Mouse (Mus musculus) Patski (cell line): ENCODE measurements around the gene Ctsz. TPM values are rescaled to one million over a fixed set of nuclear protein-coding genes. Genes with fewer than 3 reads are reported as not detected.

ENCODE experiments used
- ATAC-seq: fragments of 100-300 bp; one replicate; pipeline ENCODE4 v1.8.0; 2021
- CTCF ChIA-PET: fragments of 350-600 bp; sonication (Branson Sonifier 250); formaldehyde crosslinking; loops from one replicate; lab custom pipeline; 2022; ENCODE audit warnings: inconsistent platforms; lab: Charles Lee
- POLR2A ChIA-PET: fragments of 350-600 bp; sonication (Branson Sonifier 250); formaldehyde crosslinking; loops from one replicate; lab custom pipeline; 2022; ENCODE audit warnings: antibody characterized with exemption, inconsistent platforms; lab: Charles Lee
- DNase-seq: peaks from one replicate; pipeline ENCODE4 v3.0.0-alpha.2; 2011; ENCODE audit warnings: low read depth, low spot score
- H3K27me3 ChIP-seq: fragments of 371-371 bp; one replicate; pipeline ENCODE4 v1.5.1; 2021
- CTCF ChIP-seq: fragments of 100-300 bp; IDR thresholded peaks from one replicate; pipeline ENCODE4 v1.5.1; 2021
- in situ Hi-C: fragments of 300-500 bp; cut with MboI; formaldehyde crosslinking; loops from 3 replicates; pipeline ENCODE4 v1.11.1; 2018; ENCODE audit warnings: low pct_unique_long_range_greater_than_20kb, mixed read lengths
- polyA plus RNA-seq: library from polyadenylated mRNA; unstranded; gene quantifications from one replicate; pipeline ENCODE4 v1.2.3, GENCODE M21; 2021

Gene Ctsz
- polyA plus RNA-seq, 1 experiment from 2014 or later: 0.09 TPM

DNA sequence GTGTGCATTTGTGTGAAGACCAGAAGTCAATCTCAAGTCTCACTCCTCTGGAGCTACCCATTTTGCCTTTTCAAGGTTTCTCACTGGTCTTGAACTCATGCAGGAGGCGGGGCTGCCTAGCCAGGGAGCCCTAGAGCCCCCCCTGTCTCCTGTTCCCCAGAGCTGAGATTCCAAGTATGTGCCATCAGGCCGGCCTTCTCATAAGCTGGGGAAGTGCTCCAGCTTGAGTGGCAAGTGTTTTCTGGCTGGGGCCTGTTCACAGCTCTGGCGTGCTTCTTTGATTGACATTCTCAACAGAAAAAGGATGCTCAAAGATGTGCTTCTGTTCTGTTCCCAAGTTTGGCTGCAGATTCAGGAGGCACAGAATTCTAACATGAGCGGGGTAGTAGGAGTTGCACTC, 38.4 kb downstream of the Ctsz start:
- ChIA-PET POLR2A (no interaction called here), CTCF (no interaction called here)
- no peak for TF ChIP-seq CTCF
- ATAC-seq: no peak
- H3K27me3 ChIP-seq: no peaks in the 10 kb centered on the region
- in situ Hi-C loops: no loop called here
- no peak for DNase-seq

DNA sequence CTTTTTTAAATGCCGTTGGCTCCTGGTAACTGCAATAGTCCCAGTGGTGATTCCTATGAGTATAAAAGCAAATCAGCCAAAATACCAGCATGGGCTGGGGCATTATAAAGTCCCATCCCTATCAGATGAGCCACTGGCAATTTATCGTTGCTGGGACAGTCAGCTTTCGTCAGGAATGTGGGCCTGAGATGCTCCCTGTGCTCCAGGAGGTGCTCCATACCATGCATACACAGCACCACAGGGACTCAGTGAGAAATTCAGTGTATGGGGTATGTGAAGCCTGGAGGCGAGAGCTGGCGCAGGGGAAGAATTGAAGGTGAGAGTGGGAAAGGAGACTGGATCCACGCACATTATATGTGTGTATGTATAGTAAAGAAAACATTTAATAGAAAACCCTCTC, 41.0 kb downstream of the Ctsz start:
- DNase-seq: no peak
- ChIA-PET POLR2A (no interaction called here), CTCF (no interaction called here)
- ATAC-seq: no peak
- in situ Hi-C loops: no loop called here
- H3K27me3 ChIP-seq: no peaks in the 10 kb centered on the region
- TF ChIP-seq CTCF: no peak

DNA sequence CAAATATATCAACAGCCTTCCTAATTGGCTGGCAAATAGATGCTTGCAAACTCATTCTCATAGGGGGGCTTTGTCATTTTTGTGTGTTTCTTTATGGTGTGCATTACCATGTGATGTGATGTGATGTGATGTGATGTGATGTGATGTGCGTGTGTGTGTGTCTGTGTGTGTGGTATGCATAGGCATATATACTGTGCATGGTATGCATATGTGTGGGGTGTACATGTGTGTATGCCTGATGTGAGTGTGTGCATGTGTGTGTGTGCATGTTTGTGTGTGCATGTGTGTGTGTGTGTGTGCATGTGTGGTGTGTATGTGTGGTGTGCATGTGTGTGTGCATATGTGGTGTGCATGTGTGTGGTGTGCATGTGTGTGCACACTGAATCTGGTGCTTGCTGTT, 41.8 kb downstream of the Ctsz start:
- DNase-seq (no peak), ATAC-seq (no peak)
- in situ Hi-C loops: no loop called here
- ChIA-PET POLR2A (no interaction called here), CTCF (no interaction called here)
- H3K27me3 ChIP-seq: no peaks in the 10 kb centered on the region
- no peak for TF ChIP-seq CTCF

DNA sequence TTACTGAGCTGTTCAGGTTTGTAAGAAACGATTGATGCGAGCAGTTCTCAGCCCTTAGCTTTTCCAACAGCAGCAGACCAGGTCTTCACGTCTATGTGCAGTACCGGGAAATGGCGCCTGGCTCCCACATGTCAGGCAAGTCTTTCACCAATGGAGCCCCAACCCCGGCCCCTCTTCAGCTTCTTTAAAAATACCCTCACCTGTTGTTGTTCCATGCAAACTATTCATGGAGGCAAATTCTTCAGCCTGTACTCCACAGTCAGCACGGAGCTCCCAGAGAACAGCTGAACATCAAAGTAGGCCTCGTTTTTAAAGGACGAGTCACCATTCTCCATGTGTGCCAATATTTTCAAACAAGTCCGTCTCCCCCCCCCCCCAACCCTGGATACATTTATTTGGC, 42.2 kb downstream of the Ctsz start:
- H3K27me3 ChIP-seq: no peaks in the 10 kb centered on the region
- no peak for DNase-seq
- no peak for TF ChIP-seq CTCF
- in situ Hi-C loops: no loop called here
- no peak for ATAC-seq
- ChIA-PET POLR2A (no interaction called here), CTCF (interaction anchor here (0.8 kb wide), 1 partner anchor 29 kb away, joined by 3 read pairs; no protein-coding TSS in a partner anchor)

DNA sequence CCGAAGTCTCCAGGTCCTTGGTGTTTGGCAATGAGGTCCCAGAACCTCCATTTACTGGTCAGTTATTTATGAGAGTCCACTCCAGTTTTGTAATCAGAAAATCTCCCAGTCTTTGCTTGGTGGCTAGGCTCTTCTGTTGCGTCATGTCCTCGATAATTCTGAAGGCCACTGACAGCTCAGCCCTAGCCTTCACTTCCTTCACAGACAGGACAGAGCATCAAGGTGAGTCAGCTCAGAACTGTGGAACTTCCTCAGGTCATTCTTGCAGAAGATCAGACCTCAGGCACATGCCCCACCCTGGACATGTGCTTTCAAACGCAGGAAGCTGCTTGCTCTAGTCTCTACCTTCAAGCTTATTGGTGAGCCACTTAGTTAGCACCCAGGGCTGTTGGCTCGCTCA, 45.5 kb downstream of the Ctsz start:
- ChIA-PET POLR2A (no interaction called here), CTCF (no interaction called here)
- H3K27me3 ChIP-seq: no peaks in the 10 kb centered on the region
- in situ Hi-C loops: no loop called here
- TF ChIP-seq CTCF: no peak
- no peak for ATAC-seq
- DNase-seq: no peak

DNA sequence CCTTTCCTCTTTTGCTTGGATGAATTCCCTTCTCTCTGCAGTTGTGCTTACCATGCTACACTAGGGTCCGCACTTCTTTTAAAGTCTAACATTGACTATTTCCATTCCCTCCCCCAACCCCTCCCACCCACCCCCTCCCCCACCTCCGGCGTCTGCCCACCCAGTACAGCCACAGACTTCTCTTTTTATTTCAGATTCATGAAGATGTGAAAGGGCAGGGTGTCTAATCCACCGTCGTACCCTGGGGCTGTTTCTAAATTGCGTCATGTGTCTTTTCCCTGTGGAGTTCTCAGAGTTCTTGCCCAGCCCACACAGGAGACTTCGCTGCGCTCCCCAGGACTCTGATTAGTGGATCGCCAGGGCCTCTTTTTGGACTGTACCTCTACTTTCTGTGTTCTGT, 46.3 kb downstream of the Ctsz start:
- no peak for TF ChIP-seq CTCF
- no peaks in the 10 kb centered on the region for H3K27me3 ChIP-seq
- no peak for DNase-seq
- in situ Hi-C loops: no loop called here
- no peak for ATAC-seq
- CTCF ChIA-PET: no interaction called here
- POLR2A ChIA-PET: no interaction called here

DNA sequence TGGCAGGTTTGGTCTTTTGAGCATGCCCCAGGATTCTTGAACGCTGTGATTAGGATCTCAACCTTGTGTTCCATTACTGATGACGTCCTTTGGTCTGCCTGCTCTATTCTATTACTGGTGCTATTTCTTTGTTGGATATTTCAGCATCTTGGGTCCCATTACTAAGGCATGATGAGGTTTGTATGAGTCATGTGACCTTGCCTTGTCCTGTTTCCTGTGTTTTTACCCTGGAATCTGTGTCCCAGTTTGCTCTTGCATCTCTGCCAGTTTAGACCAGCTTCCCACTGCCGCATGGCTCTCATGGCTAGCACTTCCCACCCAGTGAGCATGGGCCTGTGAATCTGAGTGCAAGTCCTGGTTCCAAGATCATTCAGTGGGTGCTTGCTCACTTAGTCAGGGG, 46.9 kb downstream of the Ctsz start:
- CTCF ChIA-PET: no interaction called here
- H3K27me3 ChIP-seq: no peaks in the 10 kb centered on the region
- POLR2A ChIA-PET: no interaction called here
- in situ Hi-C loops: no loop called here
- DNase-seq (no peak), ATAC-seq (no peak)
- no peak for TF ChIP-seq CTCF

DNA sequence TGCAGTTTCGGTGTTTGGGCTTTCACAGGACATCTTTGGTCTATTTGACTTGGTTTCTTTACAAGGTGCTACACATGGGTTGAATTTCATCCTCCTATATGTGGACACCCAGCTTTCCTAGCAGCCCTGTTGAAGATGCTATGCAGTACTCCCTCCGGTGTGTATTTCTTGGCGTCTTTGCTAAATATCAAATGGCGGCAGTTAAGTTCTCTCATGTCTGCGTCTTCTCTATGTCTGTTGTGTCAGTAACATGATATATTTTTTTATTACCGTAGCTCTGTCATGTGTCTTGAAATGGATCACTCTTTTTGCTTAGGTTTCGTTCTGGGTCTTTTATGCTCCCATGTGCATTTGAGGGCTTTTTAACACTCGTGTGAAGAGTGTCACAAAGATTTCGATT, 57.8 kb downstream of the Ctsz start:
- CTCF ChIA-PET: no interaction called here
- in situ Hi-C loops: no loop called here
- no peak for TF ChIP-seq CTCF
- H3K27me3 ChIP-seq: peaks cover 18% of the 10 kb centered on the region
- POLR2A ChIA-PET: interaction anchor here (0.7 kb wide), 1 partner anchor 56 kb away, joined by 4 read pairs; no protein-coding TSS in a partner anchor
- DNase-seq (no peak), ATAC-seq (no peak)

Other genes with a start within 250 kb of the Ctsz start
- 1,008 TPM for gene Gnas, start 154.7 kb downstream of the Ctsz start, polyA plus RNA-seq
- 152 TPM for gene Gm20721, start 92.3 kb downstream of the Ctsz start, polyA plus RNA-seq
- gene Nelfcd, start 23.2 kb downstream of the Ctsz start, polyA plus RNA-seq: 47.1 TPM
- gene Tubb1, start 11.7 kb upstream of the Ctsz start, polyA plus RNA-seq: not detected
- gene Atp5e, start 25.1 kb upstream of the Ctsz start, polyA plus RNA-seq: 379 TPM
- gene Prelid3b, start 34.0 kb upstream of the Ctsz start, polyA plus RNA-seq: 95.9 TPM
- gene Zfp831, start 204.5 kb upstream of the Ctsz start, polyA plus RNA-seq: not detected